ENCODE assay signal across 8 mouse cellular contexts in the genomic region with DNA sequence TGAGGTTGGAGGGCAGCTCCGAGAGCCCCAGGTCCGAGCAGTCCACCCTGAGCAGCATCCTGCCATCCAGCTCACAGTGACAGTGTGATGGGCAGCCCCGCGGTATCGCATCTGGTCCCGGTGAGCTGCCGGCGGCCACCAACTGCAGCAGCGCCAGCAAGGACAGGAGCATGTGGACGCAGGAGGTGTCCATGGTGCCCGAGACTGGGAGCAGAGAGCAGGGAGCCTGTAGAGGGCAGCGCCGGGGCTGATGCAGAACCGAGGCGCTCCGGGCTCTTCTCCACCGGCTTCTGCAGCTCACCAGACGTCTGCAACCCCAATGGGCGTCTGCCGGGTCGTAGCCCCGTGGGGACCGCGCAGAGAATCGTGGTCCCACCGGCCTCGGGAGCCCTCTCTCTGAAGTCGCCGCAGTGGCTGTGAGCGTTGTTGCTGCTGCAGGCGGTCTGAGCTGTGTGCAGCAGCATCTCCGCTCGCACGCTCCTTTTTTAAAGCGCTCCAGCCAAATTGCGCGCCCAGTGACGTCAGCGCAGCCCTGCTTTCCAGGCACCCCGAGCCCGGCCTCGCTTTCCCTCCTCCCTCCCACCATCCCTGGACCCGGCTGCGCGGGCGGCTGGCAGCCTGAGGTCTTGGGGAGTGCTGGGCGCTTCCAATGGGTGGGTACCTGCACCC. TPM values are rescaled to one million over a fixed set of nuclear protein-coding genes. Genes with fewer than 3 reads are reported as not detected.
DNase-seq lines count a peak whose midpoint lies in the region; ATAC-seq lines count a peak whose summit lies in the region.

Gene Lgr5 (minus strand): TSS at position 480 of the 669 bp plus-strand sequence.

- H3K4me3 ChIP-seq in forebrain, embryonic 15.5 days, result peak within 1 kb of the TSS; percentile 55
- peak within 1 kb of the TSS; percentile 67 for H3K4me3 ChIP-seq in hindbrain, embryonic 14.5 days (replicated peaks; ENCODE audit: low read length)

- peak; percentile 88 for ATAC-seq in forebrain, embryonic 15.5 days (replicated peaks)
- ATAC-seq in hindbrain, embryonic 14.5 days (ENCODE audit: low FRiP score), result peak; percentile 88

- no peak within 1 kb of the TSS for H3K27ac ChIP-seq in forebrain, embryonic 15.5 days (replicated peaks)
- no peak within 1 kb of the TSS for H3K27ac ChIP-seq in hindbrain, embryonic 14.5 days

- peak within 1 kb of the TSS; percentile 46 for H3K9ac ChIP-seq in forebrain, embryonic 15.5 days (replicated peaks)
- H3K9ac ChIP-seq in hindbrain, embryonic 14.5 days, result peak within 1 kb of the TSS; percentile 60

- peaks cover 28% of the 10 kb centered on the region for H3K4me1 ChIP-seq in forebrain, embryonic 15.5 days
- peaks cover 19% of the 10 kb centered on the region for H3K4me1 ChIP-seq in hindbrain, embryonic 14.5 days (replicated peaks; ENCODE audit: control insufficient read depth, insufficient read depth, low read length)

- peaks cover 72% of the 10 kb centered on the region for H3K27me3 ChIP-seq in forebrain, embryonic 15.5 days
- peaks cover 52% of the 10 kb centered on the region for H3K27me3 ChIP-seq in hindbrain, embryonic 14.5 days (ENCODE audit: control insufficient read depth, insufficient read depth, low read length)

- H3K36me3 ChIP-seq in forebrain, embryonic 15.5 days, result no peaks in the 10 kb centered on the region
- H3K36me3 ChIP-seq in hindbrain, embryonic 14.5 days (replicated peaks; ENCODE audit: control insufficient read depth, insufficient read depth), result no peaks in the 10 kb centered on the region

- DNase-seq in Muller cell, postnatal 12 days (ENCODE audit: inconsistent ontology term), result peak; percentile 83
- DNase-seq in cerebellum, adult 11 months, result peak; percentile 71
- peak; percentile 78 for DNase-seq in hindbrain, embryonic 14.5 days (ENCODE audit: low spot score)
- peak; percentile 54 to 71 for DNase-seq in left cerebral cortex, adult 18-20 months (ENCODE audit: low spot score in 2 of 2)
- peak; percentile 6 for DNase-seq in lung, postnatal 25 days (ENCODE audit: low spot score)
- peak; percentile 59 to 68 for DNase-seq in right cerebral cortex, postnatal 10 days (ENCODE audit: low spot score in 2 of 2)
- no peak for DNase-seq in thymus, adult 18-20 months

- H3K9me3 ChIP-seq in forebrain, embryonic 15.5 days, result no peaks in the 10 kb centered on the region
- H3K9me3 ChIP-seq in hindbrain, embryonic 14.5 days (ENCODE audit: control insufficient read depth, low read length), result no peaks in the 10 kb centered on the region

- peak within 1 kb of the TSS; percentile 96 for H3K4me2 ChIP-seq in forebrain, embryonic 15.5 days (replicated peaks)
- H3K4me2 ChIP-seq in hindbrain, embryonic 14.5 days (replicated peaks), result peak within 1 kb of the TSS; percentile 97

- 0% methylated on average over 46 of the region's 47 CpGs for WGBS in forebrain, embryonic 15.5 days
- WGBS in hindbrain, embryonic 14.5 days, result under 1% methylated on average over 47 of the region's 47 CpGs

RNA-seq across cellular contexts. Expression of gene Lgr5, which starts in this region (rescaled TPM):
- 0.39 and 0.41 TPM in 2 replicates for polyA plus RNA-seq in forebrain, embryonic 15.5 days (2015; fragmentation: Nextera tagmentation; extraction: Ambion mirVana)
- polyA plus RNA-seq in hindbrain, embryonic 14.5 days (2014; fragmentation: Nextera tagmentation; extraction: Ambion mirVana), result 2.5 and 2.7 TPM in 2 replicates
- 1 to 10 TPM; 4.4 to 4.9 TPM for total RNA-seq in left cerebral cortex, adult 18-20 months (2021)

Comparison
In these comparisons a context has a peak if more than half of its experiments do, and no peak if none do; other contexts are left out.
1. Peak in ATAC-seq, H3K4me3 ChIP-seq, H3K9ac ChIP-seq and H3K4me2 ChIP-seq in forebrain, embryonic 15.5 days; RNA of the gene not detected or under 1 TPM.
2. DNase-seq: peak in Muller cell, postnatal 12 days (single experiment), cerebellum, adult 11 months (single experiment), hindbrain, embryonic 14.5 days (single experiment), left cerebral cortex, adult 18-20 months (2 of 2), lung, postnatal 25 days (single experiment) and right cerebral cortex, postnatal 10 days (2 of 2); none in thymus, adult 18-20 months (0 of 2).